Mouse (Mus musculus): Measurements from ENCODE around the gene Prss57. TPM values are rescaled to one million over a fixed set of nuclear protein-coding genes. Genes with fewer than 3 reads are reported as not detected.

Prss57 gene
- polyA plus RNA-seq, 1 experiment from 2014 or later = 0.72 TPM

- H3K4me1 ChIP-seq (ENCODE audit: control insufficient read depth, insufficient read depth, low read length) = no peaks in the 10 kb centered on the region
- no peak for ATAC-seq (ENCODE audit: insufficient read depth, low FRiP score)
- no peaks in the 10 kb centered on the region for H3K27me3 ChIP-seq (ENCODE audit: control insufficient read depth, insufficient read depth, low read length)
- H3K36me3 ChIP-seq (ENCODE audit: control insufficient read depth, insufficient read depth, low read length) = peaks cover 36% of the 10 kb centered on the region
- no peak overlapping the region for H3K9ac ChIP-seq (ENCODE audit: low read length)
- no peak overlapping the region for H3K4me3 ChIP-seq (replicated peaks; ENCODE audit: low read length)
- 96% methylated on average over 1 of the region's 1 CpGs for WGBS
- H3K4me2 ChIP-seq (ENCODE audit: low read depth, low read length) = no peak overlapping the region
- H3K9me3 ChIP-seq (replicated peaks; ENCODE audit: control insufficient read depth, low read length) = peaks cover 10% of the 10 kb centered on the region; the same call in 1 of the 2 replicates
- no peak overlapping the region for H3K27ac ChIP-seq (ENCODE audit: low read length)
These were observed 58.3 kb downstream of the Prss57 start for GRCm38 (mm10) chr10:79732500-79732899.

Other genes starting within 250 kb of the Prss57 start
- 40.7 and 46.8 TPM in 2 replicates for gene Mier2, start 235.8 kb downstream of the Prss57 start, polyA plus RNA-seq (2015; fragmentation: Nextera tagmentation; extraction: Ambion mirVana)
- not detected in 2 replicates for gene Theg, start 203.6 kb downstream of the Prss57 start, polyA plus RNA-seq (2015; fragmentation: Nextera tagmentation; extraction: Ambion mirVana)
- 0.03 TPM in 1 of 2 replicates, not detected in the other for gene C2cd4c, start 176.9 kb downstream of the Prss57 start, polyA plus RNA-seq (2015; fragmentation: Nextera tagmentation; extraction: Ambion mirVana)
- 3.0 and 3.2 TPM in 2 replicates for gene Shc2, start 153.0 kb downstream of the Prss57 start, polyA plus RNA-seq (2015; fragmentation: Nextera tagmentation; extraction: Ambion mirVana)
- not detected in 2 replicates for gene Odf3l2, start 145.2 kb downstream of the Prss57 start, polyA plus RNA-seq (2015; fragmentation: Nextera tagmentation; extraction: Ambion mirVana)
- 33.7 and 41.9 TPM in 2 replicates for gene Madcam1, start 126.4 kb downstream of the Prss57 start, polyA plus RNA-seq (2015; fragmentation: Nextera tagmentation; extraction: Ambion mirVana)
- 47.4 and 53.2 TPM in 2 replicates for gene Tpgs1, start 121.6 kb downstream of the Prss57 start, polyA plus RNA-seq (2015; fragmentation: Nextera tagmentation; extraction: Ambion mirVana)
- gene Cdc34, start 108.8 kb downstream of the Prss57 start, polyA plus RNA-seq (2015; fragmentation: Nextera tagmentation; extraction: Ambion mirVana) = 84.6 and 86.3 TPM in 2 replicates
- gene Gzmm, start 101.9 kb downstream of the Prss57 start, polyA plus RNA-seq (2015; fragmentation: Nextera tagmentation; extraction: Ambion mirVana) = 0.31 and 0.44 TPM in 2 replicates
- 983 and 1,041 TPM in 2 replicates for gene Bsg, start 86.5 kb downstream of the Prss57 start, polyA plus RNA-seq (2015; fragmentation: Nextera tagmentation; extraction: Ambion mirVana)
- not detected in 2 replicates for gene Hcn2, start 74.3 kb downstream of the Prss57 start, polyA plus RNA-seq (2015; fragmentation: Nextera tagmentation; extraction: Ambion mirVana)
- gene Polrmt, start 44.4 kb downstream of the Prss57 start, polyA plus RNA-seq (2015; fragmentation: Nextera tagmentation; extraction: Ambion mirVana) = 33.3 and 40.9 TPM in 2 replicates
- gene Fgf22, start 35.9 kb downstream of the Prss57 start, polyA plus RNA-seq (2015; fragmentation: Nextera tagmentation; extraction: Ambion mirVana) = 0.37 and 0.50 TPM in 2 replicates
- gene Rnf126, start 24.0 kb downstream of the Prss57 start, polyA plus RNA-seq (2015; fragmentation: Nextera tagmentation; extraction: Ambion mirVana) = 29.9 and 34.8 TPM in 2 replicates
- gene Fstl3, start 13.7 kb downstream of the Prss57 start, polyA plus RNA-seq (2015; fragmentation: Nextera tagmentation; extraction: Ambion mirVana) = 18.1 and 23.1 TPM in 2 replicates
- gene Palm, start 2.6 kb upstream of the Prss57 start, polyA plus RNA-seq (2015; fragmentation: Nextera tagmentation; extraction: Ambion mirVana) = 56.8 and 58.0 TPM in 2 replicates
- 50.6 and 62.3 TPM in 2 replicates for gene Misp, start 30.0 kb upstream of the Prss57 start, polyA plus RNA-seq (2015; fragmentation: Nextera tagmentation; extraction: Ambion mirVana)
- 268 and 308 TPM in 2 replicates for gene Ptbp1, start 63.5 kb upstream of the Prss57 start, polyA plus RNA-seq (2015; fragmentation: Nextera tagmentation; extraction: Ambion mirVana)
- gene Prtn3, start 83.5 kb upstream of the Prss57 start, polyA plus RNA-seq (2015; fragmentation: Nextera tagmentation; extraction: Ambion mirVana) = 4.1 and 7.2 TPM in 2 replicates
- gene Plppr3, start 83.7 kb upstream of the Prss57 start, polyA plus RNA-seq (2015; fragmentation: Nextera tagmentation; extraction: Ambion mirVana) = 28.7 and 29.1 TPM in 2 replicates
- 6.3 and 9.8 TPM in 2 replicates for gene Elane, start 95.3 kb upstream of the Prss57 start, polyA plus RNA-seq (2015; fragmentation: Nextera tagmentation; extraction: Ambion mirVana)
- not detected in 2 replicates for gene Cfd, start 99.9 kb upstream of the Prss57 start, polyA plus RNA-seq (2015; fragmentation: Nextera tagmentation; extraction: Ambion mirVana)
- 39.6 and 42.3 TPM in 2 replicates for gene Med16, start 118.0 kb upstream of the Prss57 start, polyA plus RNA-seq (2015; fragmentation: Nextera tagmentation; extraction: Ambion mirVana)
- 4.1 TPM in 1 of 2 replicates, not detected in the other for gene Gm26602, start 119.9 kb upstream of the Prss57 start, polyA plus RNA-seq (2015; fragmentation: Nextera tagmentation; extraction: Ambion mirVana)
- 0.89 and 0.97 TPM in 2 replicates for gene Kiss1r, start 126.0 kb upstream of the Prss57 start, polyA plus RNA-seq (2015; fragmentation: Nextera tagmentation; extraction: Ambion mirVana)
- gene R3hdm4, start 130.2 kb upstream of the Prss57 start, polyA plus RNA-seq (2015; fragmentation: Nextera tagmentation; extraction: Ambion mirVana) = 160 and 176 TPM in 2 replicates
- 4.9 and 5.2 TPM in 2 replicates for gene Arid3a, start 136.1 kb upstream of the Prss57 start, polyA plus RNA-seq (2015; fragmentation: Nextera tagmentation; extraction: Ambion mirVana)
- gene Wdr18, start 169.2 kb upstream of the Prss57 start, polyA plus RNA-seq (2015; fragmentation: Nextera tagmentation; extraction: Ambion mirVana) = 76.7 and 86.9 TPM in 2 replicates
- gene Grin3b, start 179.8 kb upstream of the Prss57 start, polyA plus RNA-seq (2015; fragmentation: Nextera tagmentation; extraction: Ambion mirVana) = 0.21 and 0.45 TPM in 2 replicates
- 5.6 TPM in 2 replicates for gene Tmem259, start 193.4 kb upstream of the Prss57 start, polyA plus RNA-seq (2015; fragmentation: Nextera tagmentation; extraction: Ambion mirVana)
- gene Cnn2, start 197.6 kb upstream of the Prss57 start, polyA plus RNA-seq (2015; fragmentation: Nextera tagmentation; extraction: Ambion mirVana) = 333 and 334 TPM in 2 replicates
- 6.3 and 7.4 TPM in 2 replicates for gene Abca7, start 205.5 kb upstream of the Prss57 start, polyA plus RNA-seq (2015; fragmentation: Nextera tagmentation; extraction: Ambion mirVana)
- 7.8 and 9.7 TPM in 2 replicates for gene Arhgap45, start 225.7 kb upstream of the Prss57 start, polyA plus RNA-seq (2015; fragmentation: Nextera tagmentation; extraction: Ambion mirVana)
- 174 and 180 TPM in 2 replicates for gene Polr2e, start 248.8 kb upstream of the Prss57 start, polyA plus RNA-seq (2015; fragmentation: Nextera tagmentation; extraction: Ambion mirVana)